ENCODE assay signal across 8 mouse cellular contexts in the genomic region with DNA sequence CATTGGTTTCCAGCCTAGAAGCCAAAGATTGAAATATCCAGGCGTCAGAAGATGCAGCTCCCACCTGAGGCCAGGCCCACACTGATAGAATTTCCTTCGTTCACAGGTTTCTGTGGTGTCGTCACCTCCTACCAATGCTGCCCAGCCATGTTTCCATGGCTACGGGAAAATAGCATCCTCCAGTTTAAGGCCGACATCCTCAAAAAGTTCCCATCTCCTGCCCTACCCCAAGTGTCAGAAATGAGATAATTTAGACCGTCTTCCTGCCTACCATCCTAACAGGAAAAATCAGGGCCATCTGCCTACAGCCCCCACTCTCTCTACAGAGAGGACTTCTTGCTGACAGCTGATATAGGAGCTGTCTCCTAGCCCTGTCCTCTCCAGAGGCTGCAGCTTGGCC. TPM values are rescaled to one million over a fixed set of nuclear protein-coding genes. Genes with fewer than 3 reads are reported as not detected.
DNase-seq lines count a peak whose midpoint lies in the region; ATAC-seq and TF ChIP-seq lines count a peak whose summit lies in the region.

No protein-coding gene starts in this region.

- ATAC-seq in kidney, postnatal 0 days (replicated peaks; ENCODE audit: low FRiP score, low read depth) = no peak
- ATAC-seq in embryonic facial prominence, embryonic 11.5 days (replicated peaks; ENCODE audit: insufficient number of reproducible peaks, low FRiP score, low TSS enrichment, low read depth) = no peak
- ATAC-seq in hindbrain, embryonic 15.5 days (ENCODE audit: low FRiP score, low read depth) = no peak
- no peak for ATAC-seq in midbrain, postnatal 0 days (ENCODE audit: low FRiP score)
- no peak for ATAC-seq in granulocyte monocyte progenitor cell, adult 5-6 weeks (replicated peaks; ENCODE audit: poor library complexity, severe bottlenecking)

- H3K9me3 ChIP-seq in kidney, postnatal 0 days (replicated peaks; ENCODE audit: low read length) = no peaks in the 10 kb centered on the region
- no peaks in the 10 kb centered on the region for H3K9me3 ChIP-seq in embryonic facial prominence, embryonic 11.5 days (replicated peaks; ENCODE audit: control insufficient read depth, low read length)
- no peaks in the 10 kb centered on the region for H3K9me3 ChIP-seq in hindbrain, embryonic 15.5 days
- no peaks in the 10 kb centered on the region for H3K9me3 ChIP-seq in midbrain, postnatal 0 days (ENCODE audit: low read length)

- 43% methylated on average over 6 of the region's 6 CpGs for WGBS in kidney, postnatal 0 days
- 48% methylated on average over 6 of the region's 6 CpGs for WGBS in embryonic facial prominence, embryonic 11.5 days
- 25% methylated on average over 6 of the region's 6 CpGs for WGBS in hindbrain, embryonic 15.5 days
- 18% methylated on average over 6 of the region's 6 CpGs for WGBS in midbrain, postnatal 0 days

- H3K27ac ChIP-seq in kidney, postnatal 0 days = no peak overlapping the region
- H3K27ac ChIP-seq in embryonic facial prominence, embryonic 11.5 days (replicated peaks; ENCODE audit: low read depth, low read length) = peak overlapping the region; percentile 97; the same call in 1 of the 2 replicates
- H3K27ac ChIP-seq in hindbrain, embryonic 15.5 days (replicated peaks) = peak overlapping the region; percentile 99
- peak overlapping the region; percentile 100 for H3K27ac ChIP-seq in midbrain, postnatal 0 days (ENCODE audit: low read depth, low read length)

- TF ChIP-seq CTCF in kidney, postnatal 0 days (IDR thresholded peaks at IDR 0.05; ENCODE audit: low read depth) = no peak
- no peak for TF ChIP-seq CTCF in midbrain, postnatal 0 days (IDR thresholded peaks at IDR 0.05)

- peaks cover 16% of the 10 kb centered on the region for H3K4me1 ChIP-seq in kidney, postnatal 0 days (replicated peaks; ENCODE audit: insufficient read depth, low read length)
- peaks cover 6% of the 10 kb centered on the region for H3K4me1 ChIP-seq in embryonic facial prominence, embryonic 11.5 days (ENCODE audit: control insufficient read depth, insufficient read depth, low read length)
- peaks cover 38% of the 10 kb centered on the region for H3K4me1 ChIP-seq in hindbrain, embryonic 15.5 days (replicated peaks)
- H3K4me1 ChIP-seq in midbrain, postnatal 0 days (ENCODE audit: insufficient read depth, low read length) = peaks cover 15% of the 10 kb centered on the region

- H3K9ac ChIP-seq in kidney, postnatal 0 days (ENCODE audit: low read depth, low read length) = peak overlapping the region; percentile 89; the same call in 1 of the 2 replicates
- H3K9ac ChIP-seq in embryonic facial prominence, embryonic 11.5 days (replicated peaks; ENCODE audit: low read length) = peak overlapping the region; percentile 98
- no peak overlapping the region for H3K9ac ChIP-seq in hindbrain, embryonic 15.5 days
- H3K9ac ChIP-seq in midbrain, postnatal 0 days (replicated peaks; ENCODE audit: low read length, poor library complexity, severe bottlenecking) = peak overlapping the region; percentile 100

- H3K4me2 ChIP-seq in kidney, postnatal 0 days (ENCODE audit: low read length) = peak overlapping the region; percentile 93; the same call in 1 of the 2 replicates
- peak overlapping the region; percentile 98 for H3K4me2 ChIP-seq in embryonic facial prominence, embryonic 11.5 days (ENCODE audit: low read depth, low read length)
- peak overlapping the region; percentile 83 for H3K4me2 ChIP-seq in hindbrain, embryonic 15.5 days
- peak overlapping the region; percentile 96 for H3K4me2 ChIP-seq in midbrain, postnatal 0 days (ENCODE audit: low read depth, low read length, poor library complexity, severe bottlenecking)

- H3K27me3 ChIP-seq in kidney, postnatal 0 days (ENCODE audit: insufficient read depth, low read length) = no peaks in the 10 kb centered on the region
- H3K27me3 ChIP-seq in embryonic facial prominence, embryonic 11.5 days (ENCODE audit: control insufficient read depth, insufficient read depth, low read length) = no peaks in the 10 kb centered on the region
- H3K27me3 ChIP-seq in hindbrain, embryonic 15.5 days = no peaks in the 10 kb centered on the region
- H3K27me3 ChIP-seq in midbrain, postnatal 0 days (ENCODE audit: insufficient read depth, low read length) = no peaks in the 10 kb centered on the region

- H3K4me3 ChIP-seq in kidney, postnatal 0 days (replicated peaks; ENCODE audit: low read depth, low read length) = peak overlapping the region; percentile 84
- H3K4me3 ChIP-seq in embryonic facial prominence, embryonic 11.5 days (ENCODE audit: low read depth, low read length) = no peak overlapping the region; the same call in 1 of the 2 replicates
- peak overlapping the region; percentile 97 for H3K4me3 ChIP-seq in hindbrain, embryonic 15.5 days
- H3K4me3 ChIP-seq in midbrain, postnatal 0 days (ENCODE audit: low read depth, low read length) = peak overlapping the region; percentile 95

- no peak for DNase-seq in kidney, postnatal 0 days (ENCODE audit: low spot score)
- no peak for DNase-seq in kidney, postnatal 10 days
- no peak for DNase-seq in embryonic facial prominence, embryonic 11.5 days (ENCODE audit: low spot score)
- DNase-seq in midbrain, postnatal 0 days (ENCODE audit: low spot score) = no peak
- no peak for DNase-seq in thymus, postnatal 4 days
- no peak for DNase-seq in kidney, adult 11 months

- no peaks in the 10 kb centered on the region for H3K36me3 ChIP-seq in kidney, postnatal 0 days (ENCODE audit: insufficient read depth, low read length)
- H3K36me3 ChIP-seq in embryonic facial prominence, embryonic 11.5 days (replicated peaks; ENCODE audit: control insufficient read depth, insufficient read depth, low read depth, low read length) = no peaks in the 10 kb centered on the region; the same call in 1 of the 2 replicates
- H3K36me3 ChIP-seq in hindbrain, embryonic 15.5 days = peaks cover 2% of the 10 kb centered on the region; the same call in 1 of the 2 replicates
- 0 out of 2 replicates have a peak, but pooled peaks cover 1% of the 10 kb centered on the region for H3K36me3 ChIP-seq in midbrain, postnatal 0 days (ENCODE audit: insufficient read depth, low read length)

RNA-seq across cellular contexts. Expression of a gene that starts 0.8 kb away (rescaled TPM):
- 50.3 and 51.7 TPM in 2 replicates for polyA plus RNA-seq in kidney, postnatal 0 days (2015; fragmentation: Nextera tagmentation; extraction: Ambion mirVana)
- 70.0 and 79.3 TPM in 2 replicates for polyA plus RNA-seq in embryonic facial prominence, embryonic 11.5 days (2014; fragmentation: Nextera tagmentation; extraction: Ambion mirVana)
- 65.5 and 67.0 TPM in 2 replicates for polyA plus RNA-seq in hindbrain, embryonic 15.5 days (2015; fragmentation: Nextera tagmentation; extraction: Ambion mirVana)
- 82.1 and 83.7 TPM in 2 replicates for total RNA-seq in midbrain, postnatal 0 days (2014; rRNA removed)
- 53.4 and 54.3 TPM in 2 replicates for polyA plus RNA-seq in midbrain, postnatal 0 days (2015; fragmentation: Nextera tagmentation; extraction: Ambion mirVana)
- total RNA-seq in granulocyte monocyte progenitor cell, adult 5-6 weeks (2014; fragmentation: Nextera tagmentation) = 44.0 and 48.0 TPM in 2 replicates
- total RNA-seq in granulocyte monocyte progenitor cell, adult 5-6 weeks (2017) = 36.8 and 49.9 TPM in 2 replicates

RNA-seq across cellular contexts. Expression of a gene that starts 58.1 kb away (rescaled TPM):
- polyA plus RNA-seq in kidney, postnatal 0 days (2015; fragmentation: Nextera tagmentation; extraction: Ambion mirVana) = 23.1 and 26.4 TPM in 2 replicates
- polyA plus RNA-seq in embryonic facial prominence, embryonic 11.5 days (2014; fragmentation: Nextera tagmentation; extraction: Ambion mirVana) = 28.1 and 29.1 TPM in 2 replicates
- 30.8 and 31.0 TPM in 2 replicates for polyA plus RNA-seq in hindbrain, embryonic 15.5 days (2015; fragmentation: Nextera tagmentation; extraction: Ambion mirVana)
- 10.6 and 11.9 TPM in 2 replicates for total RNA-seq in midbrain, postnatal 0 days (2014; rRNA removed)
- 27.3 and 27.8 TPM in 2 replicates for polyA plus RNA-seq in midbrain, postnatal 0 days (2015; fragmentation: Nextera tagmentation; extraction: Ambion mirVana)
- 14.6 and 20.3 TPM in 2 replicates for total RNA-seq in granulocyte monocyte progenitor cell, adult 5-6 weeks (2014; fragmentation: Nextera tagmentation)
- total RNA-seq in granulocyte monocyte progenitor cell, adult 5-6 weeks (2017) = 3.5 and 4.3 TPM in 2 replicates
